In the genomic region with DNA sequence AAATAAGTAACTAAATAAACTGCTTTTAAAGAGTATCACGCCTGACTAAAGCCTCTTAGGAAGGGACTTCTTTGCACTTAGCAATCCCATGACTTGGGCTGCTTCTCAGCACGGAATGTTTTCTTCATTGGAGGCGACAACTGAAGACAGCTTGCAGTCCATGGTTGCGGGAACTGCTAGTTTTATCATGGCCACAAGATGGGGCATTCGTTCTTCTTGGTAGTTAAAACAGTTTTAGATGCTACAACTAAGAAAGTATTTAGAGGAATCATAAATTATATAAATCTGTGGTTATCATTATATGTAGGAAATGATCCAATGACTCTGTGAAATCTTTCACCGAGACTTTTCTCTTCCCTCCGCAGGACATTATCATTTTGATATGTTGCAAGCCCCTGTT, we compare ENCODE assay signal across 7 mouse cellular contexts. TPM values are rescaled to one million over a fixed set of nuclear protein-coding genes. Genes with fewer than 3 reads are reported as not detected.
DNase-seq lines count a peak whose midpoint lies in the region; ATAC-seq and TF ChIP-seq lines count a peak whose summit lies in the region.

No protein-coding gene starts in this region.

- 34% methylated on average over 7 of the region's 7 CpGs for WGBS in lung, embryonic 15.5 days

- peak overlapping the region; percentile 51 for H3K4me2 ChIP-seq in lung, embryonic 15.5 days

- no peaks in the 10 kb centered on the region for H3K4me1 ChIP-seq in MEL (ENCODE audit: control insufficient read depth in 1 of 2, insufficient read depth in 2 of 2, low read length in 2 of 2)
- H3K4me1 ChIP-seq in lung, embryonic 15.5 days = peaks cover 9% of the 10 kb centered on the region; the same call in 1 of the 2 replicates

- H3K36me3 ChIP-seq in MEL (ENCODE audit: control insufficient read depth in 1 of 2, insufficient read depth in 2 of 2, low read length in 2 of 2) = no peaks in the 10 kb centered on the region
- no peaks in the 10 kb centered on the region for H3K36me3 ChIP-seq in lung, embryonic 15.5 days

- H3K27ac ChIP-seq in MEL (ENCODE audit: control insufficient read depth, low read depth, low read length) = no peak overlapping the region
- no peak overlapping the region for H3K27ac ChIP-seq in lung, embryonic 15.5 days

- peak in 2 of 3 experiments; percentile 12 to 29; a peak in 2 of 6 replicates for TF ChIP-seq CTCF in MEL (IDR thresholded peaks at IDR 0.05 in 2 of 3, conservative IDR thresholded peaks at IDR 0.05 in 1 of 3; ENCODE audit: control insufficient read depth in 1 of 3, insufficient read depth in 1 of 3, low read depth in 2 of 3, low read length in 3 of 3, poor library complexity in 1 of 3, severe bottlenecking in 1 of 3)

- no peak for ATAC-seq in lung, embryonic 15.5 days (ENCODE audit: borderline replicate concordance, extremely low read depth, low FRiP score, low TSS enrichment)

- no peaks in the 10 kb centered on the region; a peak in 1 of 4 replicates for H3K27me3 ChIP-seq in MEL (ENCODE audit: control insufficient read depth in 1 of 2, insufficient read depth in 2 of 2, low read length in 2 of 2)
- no peaks in the 10 kb centered on the region for H3K27me3 ChIP-seq in lung, embryonic 15.5 days

- no peak overlapping the region for H3K4me3 ChIP-seq in MEL (ENCODE audit: control insufficient read depth in 1 of 2, insufficient read depth in 1 of 2, low read depth in 2 of 2, low read length in 2 of 2)
- no peak overlapping the region for H3K4me3 ChIP-seq in lung, embryonic 15.5 days

- DNase-seq in CD4-positive helper T cell, adult 2 months (ENCODE audit: low read depth, low spot score) = peak; percentile 46
- DNase-seq in MEL (ENCODE audit: low read depth, low spot score) = peak; percentile 7
- DNase-seq in cerebellum, adult 9-11 months = peak; percentile 21
- DNase-seq in heart, adult 18-20 months = peak; percentile 55 to 77
- peak; percentile 75 to 81 for DNase-seq in kidney, postnatal 4 days
- DNase-seq in right cerebral cortex, adult 2 months (ENCODE audit: low spot score in 2 of 2) = peak; percentile 79 to 84

- H3K79me2 ChIP-seq in MEL (ENCODE audit: control insufficient read depth, insufficient read depth, low read length, poor library complexity) = no peaks in the 10 kb centered on the region

- TF ChIP-seq EP300 in MEL (IDR thresholded peaks at IDR 0.05; ENCODE audit: low read depth in 1 of 2, low read length in 2 of 2) = no peak

- TF ChIP-seq POLR2A in MEL (IDR thresholded peaks at IDR 0.05; ENCODE audit: control insufficient read depth in 1 of 2, insufficient read depth in 1 of 2, low read depth in 1 of 2, low read length in 2 of 2, poor library complexity in 1 of 2) = no peak

- H3K9ac ChIP-seq in MEL (ENCODE audit: control insufficient read depth, low read depth, low read length, poor library complexity, severe bottlenecking) = no peak overlapping the region
- no peak overlapping the region for H3K9ac ChIP-seq in lung, embryonic 15.5 days

- peak; percentile 34 for TF ChIP-seq RAD21 in MEL (IDR thresholded peaks at IDR 0.05; ENCODE audit: low read depth, low read length)

- no peaks in the 10 kb centered on the region for H3K9me3 ChIP-seq in MEL (replicated peaks; ENCODE audit: insufficient read depth, low read length)
- no peaks in the 10 kb centered on the region for H3K9me3 ChIP-seq in lung, embryonic 15.5 days

TF ChIP-seq in MEL, 35 proteins besides CTCF, POLR2A, EP300 and RAD21:
- TF ChIP-seq SMC3 (IDR thresholded peaks at IDR 0.05; ENCODE audit: low read depth, low read length) (peak; percentile 32), USF1 (IDR thresholded peaks at IDR 0.05; ENCODE audit: low read depth, low read length) (no peak), GABPA (IDR thresholded peaks at IDR 0.05; ENCODE audit: low read depth, low read length) (no peak), MXI1 (IDR thresholded peaks at IDR 0.05; ENCODE audit: low read depth, low read length) (no peak)

RNA-seq across cellular contexts. Expression of a gene that starts 50.4 kb away (rescaled TPM):
- 15.3 and 18.8 TPM in 2 replicates for total RNA-seq in MEL (2012; rRNA removed)
- polyA plus RNA-seq in MEL (2012; ENCODE audit: insufficient read depth in 1 of 2, insufficient read length in 2 of 2, low read depth in 1 of 2, low replicate concordance in 2 of 2, missing spikeins in 1 of 2) = 10 to 100 TPM in 1 of 2 experiments, not detected in 1; 14.3 TPM
- total RNA-seq in heart, adult 18-20 months (2021) = 10 to 100 TPM; 23.1 to 29.9 TPM
- 42.9 and 46.3 TPM in 2 replicates for polyA plus RNA-seq in lung, embryonic 15.5 days (2015; fragmentation: Nextera tagmentation; extraction: Ambion mirVana)

Comparison
In these comparisons a context has a peak if more than half of its experiments do, and no peak if none do; other contexts are left out.
1. DNase-seq: peak in every context shown above with its lines; median percentile 82 in right cerebral cortex, adult 2 months; 78 in kidney, postnatal 4 days; 66 in heart, adult 18-20 months; 46 in CD4-positive helper T cell, adult 2 months; 21 in cerebellum, adult 9-11 months; 7 in MEL.